In genomic region chr8:94674384-94674783, GRCm38 (mm10) we compare ENCODE assay signal across 19 mouse cellular contexts. TPM values are rescaled to one million over a fixed set of nuclear protein-coding genes. Genes with fewer than 3 reads are reported as not detected.
DNase-seq lines count a peak whose midpoint lies in the region; ATAC-seq lines count a peak whose summit lies in the region.
"Had no signal": no experiment of that assay in that cellular context is flagged by ENCODE, and none has a peak within 500 bp of the region (broad histone marks: within the 10 kb centered on the region; RNA-seq: fewer than 3 reads in every experiment).

No protein-coding gene starts in this region.

- H3K36me3 ChIP-seq in kidney, embryonic 16.5 days (ENCODE audit: insufficient read depth, low read length): peaks cover 42% of the 10 kb centered on the region
- H3K36me3 ChIP-seq in midbrain, embryonic 13.5 days: peaks cover 52% of the 10 kb centered on the region

- DNase-seq in embryo, embryonic 10 days (ENCODE audit: low spot score): peak; percentile 14
- no peak for DNase-seq in embryo, embryonic 11 days
- peak; percentile 32 for DNase-seq in kidney, postnatal 10 days
- peak; percentile 64 for DNase-seq in lung, postnatal 25 days (ENCODE audit: low spot score)
- DNase-seq in spleen, postnatal 14 days (ENCODE audit: low spot score in 2 of 2): no peak
- DNase-seq: B cell, adult 2 months; cerebellum, adult 2 months; gastrocnemius, postnatal 10 days; layer of hippocampus, postnatal 36 days had no signal

- H3K27ac ChIP-seq in kidney, embryonic 16.5 days (ENCODE audit: low read length): no peak overlapping the region
- no peak overlapping the region for H3K27ac ChIP-seq in midbrain, embryonic 13.5 days
- H3K27ac ChIP-seq: limb, embryonic 10.5 days; liver, embryonic 15.5 days; midbrain, embryonic 12.5 days had no signal

- H3K27me3 ChIP-seq in kidney, embryonic 16.5 days (ENCODE audit: insufficient read depth, low read length): no peaks in the 10 kb centered on the region
- H3K27me3 ChIP-seq in midbrain, embryonic 13.5 days: no peaks in the 10 kb centered on the region
- H3K27me3 ChIP-seq: liver, embryonic 15.5 days; midbrain, embryonic 12.5 days; Patski had no signal

- no peak overlapping the region for H3K4me3 ChIP-seq in kidney, embryonic 16.5 days (ENCODE audit: low read length)
- H3K4me3 ChIP-seq in midbrain, embryonic 13.5 days (replicated peaks): no peak overlapping the region
- H3K4me3 ChIP-seq: limb, embryonic 10.5 days; liver, embryonic 15.5 days; midbrain, embryonic 12.5 days had no signal

- H3K4me2 ChIP-seq in kidney, embryonic 16.5 days (replicated peaks; ENCODE audit: low read depth, low read length): no peak overlapping the region
- H3K4me2 ChIP-seq in midbrain, embryonic 13.5 days (replicated peaks): no peak overlapping the region
- H3K4me2 ChIP-seq: liver, embryonic 15.5 days; midbrain, embryonic 12.5 days had no signal

- no peaks in the 10 kb centered on the region for H3K9me3 ChIP-seq in kidney, embryonic 16.5 days (ENCODE audit: low read length)
- no peaks in the 10 kb centered on the region for H3K9me3 ChIP-seq in midbrain, embryonic 13.5 days
- H3K9me3 ChIP-seq: limb, embryonic 10.5 days; liver, embryonic 15.5 days; midbrain, embryonic 12.5 days had no signal

- ATAC-seq in kidney, embryonic 16.5 days (ENCODE audit: low FRiP score, low TSS enrichment): no peak
- ATAC-seq in common myeloid progenitor, adult 5-6 weeks (replicated peaks; ENCODE audit: low read depth, poor library complexity, severe bottlenecking): peak; percentile 54
- ATAC-seq in midbrain, embryonic 13.5 days: no peak
- ATAC-seq: forebrain, embryonic 14.5 days; inflammation-experienced regulatory T-cells, adult 6 months; Patski had no signal

- H3K9ac ChIP-seq in kidney, embryonic 16.5 days (replicated peaks; ENCODE audit: low read length): no peak overlapping the region
- no peak overlapping the region for H3K9ac ChIP-seq in midbrain, embryonic 13.5 days (replicated peaks)
- H3K9ac ChIP-seq: liver, embryonic 15.5 days; midbrain, embryonic 12.5 days had no signal

- WGBS in kidney, embryonic 16.5 days: 65% methylated on average over 5 of the region's 5 CpGs
- WGBS in midbrain, embryonic 13.5 days: 94% methylated on average over 5 of the region's 5 CpGs

- H3K4me1 ChIP-seq in kidney, embryonic 16.5 days (ENCODE audit: insufficient read depth, low read length): no peaks in the 10 kb centered on the region
- H3K4me1 ChIP-seq in midbrain, embryonic 13.5 days (replicated peaks): peaks cover 5% of the 10 kb centered on the region; the same call in 1 of the 2 replicates
- H3K4me1 ChIP-seq: limb, embryonic 10.5 days; liver, embryonic 15.5 days had no signal

RNA-seq across cellular contexts. Expression of gene Arl2bp, which starts 8.0 kb away (rescaled TPM):
- 133 and 135 TPM in 2 replicates for polyA plus RNA-seq in kidney, embryonic 16.5 days (2015; fragmentation: Nextera tagmentation; extraction: Ambion mirVana)
- 126 and 144 TPM in 2 replicates for total RNA-seq in common myeloid progenitor, adult 5-6 weeks (2017)
- 238 and 256 TPM in 2 replicates for polyA plus RNA-seq in midbrain, embryonic 13.5 days (2015; fragmentation: Nextera tagmentation; extraction: Ambion mirVana)

RNA-seq across cellular contexts. Expression of gene Pllp, which starts 21.7 kb away (rescaled TPM):
- polyA plus RNA-seq in kidney, embryonic 16.5 days (2015; fragmentation: Nextera tagmentation; extraction: Ambion mirVana): 19.6 and 20.8 TPM in 2 replicates
- total RNA-seq in common myeloid progenitor, adult 5-6 weeks (2017): not detected in 2 replicates
- polyA plus RNA-seq in midbrain, embryonic 13.5 days (2015; fragmentation: Nextera tagmentation; extraction: Ambion mirVana): 0.21 and 0.43 TPM in 2 replicates
- polyA plus RNA-seq: heart, embryonic 14.5 days; limb, embryonic 10.5 days had no signal

Comparison
In these comparisons a context has a peak if more than half of its experiments do, and no peak if none do; other contexts are left out.
1. DNase-seq: peak in embryo, embryonic 10 days (single experiment), kidney, postnatal 10 days (single experiment) and lung, postnatal 25 days (single experiment); none in embryo, embryonic 11 days (single experiment) and spleen, postnatal 14 days (0 of 2).
2. RNA of gene Pllp, which starts 21.7 kb away (polyA plus RNA-seq): 19.6 to 20.8 TPM in kidney, embryonic 16.5 days; 0.21 to 0.43 TPM in midbrain, embryonic 13.5 days; every median in the first group is over 10 times any median in the second.